Mouse (Mus musculus): ENCODE data around the gene Gpx6.

GRCm38 (mm10) chr13:21309788-21310187 is 2.1 kb upstream of the Gpx6 start:
- TF ChIP-seq POLR2A (IDR thresholded peaks at IDR 0.05; ENCODE audit: borderline replicate concordance, extremely low read depth, insufficient read depth, insufficient read length, poor library complexity, severe bottlenecking) (no peak), CTCF (IDR thresholded peaks at IDR 0.05; ENCODE audit: borderline replicate concordance, extremely low read depth, insufficient read depth, insufficient read length) (no peak)
